Mouse (Mus musculus): ENCODE data around the gene Clstn3.
"Not testable (repeated sequence)": the region's sequence is repeated elsewhere in the genome, so short reads cannot be mapped to it uniquely, and the experiment has no call there.

The Clstn3 gene

GRCm38 (mm10) chr6:124448186-124448852, 16.3 kb downstream of the Clstn3 start:
- DNase-seq (ENCODE audit: low read depth), result peak; percentile 32

DNA sequence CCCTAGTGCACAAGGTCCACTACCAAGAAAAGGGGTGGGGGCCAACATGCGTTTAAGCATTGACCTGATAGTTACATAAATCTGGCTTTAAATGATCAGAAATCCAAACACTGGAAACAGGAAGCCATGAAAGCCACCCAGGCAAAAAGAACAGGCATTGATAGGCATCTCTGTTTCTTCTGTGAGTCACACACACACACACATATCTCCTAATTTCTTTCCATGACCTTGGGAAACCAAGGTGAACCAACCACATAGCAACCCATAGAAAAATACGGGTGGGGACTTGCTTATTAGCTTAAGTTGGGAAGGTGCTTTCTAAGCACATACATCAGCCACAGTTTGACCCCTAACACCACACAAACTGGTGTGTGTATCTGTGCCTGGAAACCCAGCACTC, 17.2 kb downstream of the Clstn3 start:
- no peak for DNase-seq (ENCODE audit: low read depth)

DNA sequence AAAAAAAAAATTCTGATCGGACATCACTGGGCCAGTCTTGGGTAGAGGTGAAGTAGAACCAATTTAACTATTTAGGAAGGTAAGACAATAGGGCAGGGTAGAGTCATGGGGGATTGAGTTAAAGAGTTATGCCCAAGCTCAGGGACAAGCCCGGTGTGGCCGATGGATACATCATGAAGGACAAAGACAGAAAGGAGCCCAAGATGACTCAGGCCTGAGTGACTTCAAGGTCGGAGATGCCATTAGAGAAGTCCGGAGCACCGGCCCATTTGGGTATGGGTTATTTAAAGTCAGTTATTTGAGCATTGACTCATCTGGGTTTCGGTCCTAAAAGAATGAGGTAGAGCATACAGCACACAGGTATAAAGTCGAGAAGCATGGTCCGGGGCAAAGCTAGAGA, 18.1 kb downstream of the Clstn3 start:
- DNase-seq (ENCODE audit: low read depth), result no peak

DNA sequence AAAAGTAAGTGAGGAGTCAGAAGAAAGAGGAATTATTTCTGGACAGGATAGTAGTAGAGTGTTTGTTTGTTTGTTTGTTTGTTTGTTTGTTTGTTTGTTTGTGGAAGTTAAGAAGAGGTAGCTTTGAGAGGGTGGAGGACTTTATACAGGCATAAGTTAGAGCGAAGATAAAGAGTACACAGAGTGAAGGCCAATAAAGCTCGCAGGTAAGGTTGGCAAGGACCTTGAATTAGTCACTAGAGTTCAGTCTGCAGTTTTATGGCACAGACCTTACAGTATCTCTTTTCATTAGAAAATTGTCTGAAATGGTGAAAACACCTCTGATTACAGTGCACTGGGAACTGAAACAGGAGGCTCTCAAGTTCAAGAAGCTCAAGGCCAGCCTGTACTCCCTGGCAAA, 18.6 kb downstream of the Clstn3 start:
- DNase-seq (ENCODE audit: low read depth), result no peak

- DNase-seq (ENCODE audit: low read depth), result no peak
Observed at GRCm38 (mm10) chr6:124443338-124443737, 21.3 kb downstream of the Clstn3 start.

DNA sequence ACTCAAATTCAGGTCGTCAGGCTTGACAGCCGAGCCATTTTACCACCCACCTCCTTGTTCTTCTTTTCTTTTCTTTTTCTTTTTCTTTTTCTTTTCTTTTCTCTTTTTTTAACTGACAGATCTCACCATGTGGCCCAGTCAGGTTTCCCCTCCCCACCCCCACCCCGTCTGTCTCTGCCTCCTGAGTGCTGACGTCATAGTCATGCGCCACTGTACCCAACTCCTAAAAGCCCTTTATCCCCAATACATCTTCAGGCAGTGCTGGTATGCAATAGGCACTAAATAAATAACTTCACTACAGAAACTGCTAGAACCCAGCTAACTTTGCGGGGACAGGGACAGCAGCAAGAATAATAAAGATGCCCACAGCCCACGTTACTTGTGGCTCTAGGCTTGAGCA, 28.3 kb downstream of the Clstn3 start:
- no peak for DNase-seq (ENCODE audit: low read depth)

DNA sequence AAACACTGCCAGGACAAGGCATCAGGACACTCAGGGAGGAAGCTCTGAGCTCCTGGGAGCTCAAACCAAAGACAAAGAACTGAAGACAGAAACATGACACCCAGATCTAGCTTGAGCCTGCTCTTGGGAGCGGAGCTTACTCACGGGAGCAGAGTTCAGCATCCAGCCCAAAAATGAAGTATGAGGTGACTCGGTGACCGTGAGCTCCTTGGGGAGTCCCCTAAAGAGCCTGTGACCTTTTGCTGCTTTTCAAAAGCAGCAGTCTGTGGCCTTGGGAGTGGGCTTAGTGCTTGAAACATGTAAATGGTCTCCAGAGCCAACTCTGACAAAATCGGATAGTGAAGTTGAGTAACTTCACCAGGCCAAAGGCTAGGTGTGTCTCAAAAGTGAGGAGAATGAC, 29.4 kb downstream of the Clstn3 start:
- DNase-seq (ENCODE audit: low read depth), result no peak

GRCm38 (mm10) chr6:124433688-124434324, 30.8 kb downstream of the Clstn3 start:
- no peak for DNase-seq (ENCODE audit: low read depth)

DNA sequence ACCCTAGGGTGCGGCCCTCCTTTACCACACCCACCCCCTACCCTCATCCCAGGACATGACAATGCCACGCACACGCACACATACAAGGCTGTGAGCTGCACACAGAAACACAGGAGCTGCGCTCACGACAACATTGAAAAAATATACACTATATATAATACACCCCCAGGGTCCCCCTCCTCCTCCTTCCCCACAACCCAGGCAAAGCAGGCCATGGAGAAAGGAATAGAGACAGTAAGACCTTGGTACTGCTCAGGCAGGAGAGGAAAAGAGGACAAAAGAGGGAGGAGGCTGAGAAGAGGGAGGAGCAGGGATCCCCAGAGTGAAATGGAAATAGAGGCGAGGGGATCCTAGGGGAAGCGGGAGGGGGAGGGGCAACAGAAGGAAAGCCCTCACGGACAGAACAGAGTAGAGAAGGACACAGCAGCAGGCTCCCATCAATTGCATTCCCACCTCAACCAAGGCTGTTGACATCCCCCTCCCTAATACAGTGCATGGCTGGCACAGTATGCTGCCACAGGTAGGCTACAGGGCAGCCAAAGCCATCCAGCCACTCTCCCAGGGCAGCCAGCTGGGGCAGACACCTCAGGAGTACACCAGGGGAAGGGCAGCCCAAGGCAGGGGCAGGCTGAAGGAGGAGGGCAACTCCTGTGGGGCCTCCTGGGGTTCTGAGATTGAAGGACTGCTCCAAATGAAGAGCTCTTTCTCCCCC, 33.7 kb downstream of the Clstn3 start:
- DNase-seq (ENCODE audit: low read depth), result no peak

DNA sequence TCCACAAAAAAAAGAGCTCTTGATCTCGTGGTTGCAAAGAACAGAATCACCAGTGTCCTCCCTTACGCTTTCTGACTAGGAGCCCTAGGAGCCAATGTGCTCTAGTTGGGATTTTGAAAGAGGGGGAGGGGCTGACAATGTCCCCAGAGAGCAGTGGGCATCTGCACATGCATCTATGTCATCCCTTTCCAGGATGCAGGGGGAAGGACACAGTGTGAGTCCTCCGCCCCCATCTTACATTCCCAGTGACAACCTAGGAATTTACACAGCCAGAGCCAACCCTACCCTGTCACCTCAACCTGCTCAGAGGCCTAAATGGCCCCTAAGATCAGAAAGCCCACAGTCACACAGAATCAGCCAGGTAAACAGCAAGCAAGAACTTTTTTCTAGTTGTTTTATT, 34.2 kb downstream of the Clstn3 start:
- no peak for DNase-seq (ENCODE audit: low read depth)

- no peak for DNase-seq (ENCODE audit: low read depth)
Observed at GRCm38 (mm10) chr6:124427791-124428576, 36.6 kb downstream of the Clstn3 start.

- no peak for DNase-seq (ENCODE audit: low read depth)
Observed at GRCm38 (mm10) chr6:124427289-124427688, 37.3 kb downstream of the Clstn3 start.

DNA sequence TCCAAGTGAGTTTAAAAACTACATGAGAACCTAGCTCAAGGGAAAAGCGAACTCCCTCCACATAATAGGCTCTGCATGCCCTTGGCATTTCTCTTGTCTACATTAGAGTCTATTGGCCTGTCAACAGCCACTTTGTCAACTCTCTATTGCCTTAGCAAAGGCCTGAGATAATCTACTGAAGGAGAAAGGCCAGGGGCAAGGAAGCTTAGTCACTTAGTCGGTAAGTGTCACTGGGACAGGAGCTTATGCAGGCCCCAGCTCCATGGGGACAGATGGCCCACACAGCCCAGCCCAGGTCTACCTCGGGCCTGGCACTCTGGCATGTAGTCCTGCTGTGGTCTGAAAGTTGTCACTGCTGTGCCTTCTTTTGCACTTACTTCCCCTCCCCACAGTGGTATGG, 38.0 kb downstream of the Clstn3 start:
- DNase-seq (ENCODE audit: low read depth), result no peak

GRCm38 (mm10) chr6:124425523-124425922, 39.1 kb downstream of the Clstn3 start:
- DNase-seq (ENCODE audit: low read depth), result no peak

- DNase-seq (ENCODE audit: low read depth), result not testable (repeated sequence)
Observed at GRCm38 (mm10) chr6:124425042-124425441, 39.6 kb downstream of the Clstn3 start.

- no peak for DNase-seq (ENCODE audit: low read depth)
Observed at GRCm38 (mm10) chr6:124424068-124424498, 40.5 kb downstream of the Clstn3 start.

DNA sequence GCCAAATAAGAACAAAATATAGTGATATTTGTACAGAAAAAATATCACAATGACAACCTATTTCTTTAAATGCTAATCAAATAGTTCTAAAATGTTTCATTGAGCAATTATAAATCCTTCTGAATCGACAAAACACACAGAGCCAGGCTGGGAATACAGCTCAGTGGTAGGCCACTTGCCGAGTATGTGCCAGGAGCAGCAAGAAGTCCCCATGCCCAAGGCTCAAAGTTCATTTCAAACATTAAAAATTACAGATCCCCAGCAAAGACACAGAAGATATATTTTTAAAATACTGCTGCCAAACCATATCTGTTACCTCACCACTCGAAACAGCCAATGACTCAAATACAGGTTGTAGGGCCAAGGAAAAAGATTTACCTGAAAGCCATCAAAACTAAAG, 45.9 kb downstream of the Clstn3 start:
- no peak for DNase-seq (ENCODE audit: low read depth)

GRCm38 (mm10) chr6:124415347-124416088, 49.1 kb downstream of the Clstn3 start:
- peak; percentile 92 for DNase-seq (ENCODE audit: low read depth)

- peak; percentile 99 for DNase-seq (ENCODE audit: low read depth)
Observed at GRCm38 (mm10) chr6:124414927-124415325, 49.7 kb downstream of the Clstn3 start, which contains the start of gene Pex5. Pex5 (minus strand) TSS chr6:124415067.

DNA sequence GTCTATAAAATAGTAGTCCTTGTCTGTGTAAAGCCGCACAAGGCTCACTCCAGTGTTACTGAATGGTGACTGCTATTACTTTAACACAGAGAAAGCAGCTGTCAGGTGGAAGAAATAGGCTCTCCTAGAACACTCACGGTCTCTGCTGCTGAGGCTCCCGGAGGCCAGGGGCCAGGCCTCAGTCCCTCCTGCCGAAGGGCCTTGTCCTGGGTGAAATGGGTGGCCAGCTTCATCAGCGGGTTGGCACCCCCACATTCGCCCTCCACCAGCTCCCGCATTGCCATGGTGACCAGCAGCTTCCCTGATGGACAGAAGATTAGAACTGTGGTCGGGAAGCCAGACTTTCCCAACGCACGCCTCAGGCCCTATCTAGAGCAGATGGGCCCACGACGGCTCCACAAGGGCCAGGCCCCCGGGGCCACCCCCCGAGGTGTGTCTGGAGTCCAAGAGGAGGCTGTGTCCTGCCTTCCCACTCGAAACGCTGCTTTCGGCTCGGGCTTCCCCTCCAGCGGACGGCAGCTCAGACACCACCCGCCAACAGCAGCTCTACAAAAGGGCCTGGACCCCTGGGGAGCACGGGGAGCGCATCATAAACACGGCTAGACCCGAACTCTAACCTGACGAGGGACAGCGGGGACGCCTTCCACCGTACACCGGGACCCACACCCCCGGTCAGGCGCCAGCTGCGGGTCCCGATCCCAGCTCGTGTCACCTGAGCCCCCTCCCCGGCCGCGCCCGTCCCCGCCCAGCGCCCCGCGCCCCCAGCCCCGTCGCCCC, 50.3 kb downstream of the Clstn3 start:
- DNase-seq (ENCODE audit: low read depth), result peak; percentile 68

GRCm38 (mm10) chr6:124413770-124414149, 50.8 kb downstream of the Clstn3 start:
- no peak for DNase-seq (ENCODE audit: low read depth)

Measured in NIH3T3 (cell line).